Mouse (Mus musculus): ENCODE measurements around the gene Rnf141. TPM values are rescaled to one million over a fixed set of nuclear protein-coding genes. Genes with fewer than 3 reads are reported as not detected.

The Rnf141 gene
- polyA plus RNA-seq, 1 experiment = 67.0 TPM

- no peak for DNase-seq (ENCODE audit: extremely low spot score in 1 of 2, low spot score in 1 of 2)
These were observed 9.7 kb downstream of the Rnf141 start for GRCm38 (mm10) chr7:110834522-110834921.

GRCm38 (mm10) chr7:110834018-110834417 is 10.2 kb downstream of the Rnf141 start:
- no peak for DNase-seq (ENCODE audit: extremely low spot score in 1 of 2, low spot score in 1 of 2)

GRCm38 (mm10) chr7:110833024-110833423 is 11.2 kb downstream of the Rnf141 start:
- no peak for DNase-seq (ENCODE audit: extremely low spot score in 1 of 2, low spot score in 1 of 2)

- DNase-seq (ENCODE audit: extremely low spot score in 1 of 2, low spot score in 1 of 2) = no peak
These were observed 20.0 kb downstream of the Rnf141 start for GRCm38 (mm10) chr7:110823995-110824953.

- DNase-seq (ENCODE audit: extremely low spot score in 1 of 2, low spot score in 1 of 2) = no peak
These were observed 20.7 kb downstream of the Rnf141 start for GRCm38 (mm10) chr7:110823593-110823992.

- DNase-seq (ENCODE audit: extremely low spot score in 1 of 2, low spot score in 1 of 2) = no peak
These were observed 21.2 kb downstream of the Rnf141 start for GRCm38 (mm10) chr7:110823076-110823475.

GRCm38 (mm10) chr7:110822055-110822454 is 22.2 kb downstream of the Rnf141 start:
- no peak for DNase-seq (ENCODE audit: extremely low spot score in 1 of 2, low spot score in 1 of 2)

GRCm38 (mm10) chr7:110821653-110822052 is 22.6 kb downstream of the Rnf141 start:
- DNase-seq (ENCODE audit: extremely low spot score in 1 of 2, low spot score in 1 of 2) = peak in 1 of 2 experiments; percentile 73

GRCm38 (mm10) chr7:110821068-110821467 is 23.2 kb downstream of the Rnf141 start:
- DNase-seq (ENCODE audit: extremely low spot score in 1 of 2, low spot score in 1 of 2) = no peak

- no peak for DNase-seq (ENCODE audit: extremely low spot score in 1 of 2, low spot score in 1 of 2)
These were observed 25.4 kb downstream of the Rnf141 start for GRCm38 (mm10) chr7:110818787-110819350.

- no peak for DNase-seq (ENCODE audit: extremely low spot score in 1 of 2, low spot score in 1 of 2)
These were observed 26.1 kb downstream of the Rnf141 start for GRCm38 (mm10) chr7:110818206-110818605.

GRCm38 (mm10) chr7:110816037-110816436 is 28.2 kb downstream of the Rnf141 start:
- peak in 1 of 2 experiments; percentile 81 for DNase-seq (ENCODE audit: extremely low spot score in 1 of 2, low spot score in 1 of 2)

GRCm38 (mm10) chr7:110813983-110814382 is 30.3 kb downstream of the Rnf141 start:
- no peak for DNase-seq (ENCODE audit: extremely low spot score in 1 of 2, low spot score in 1 of 2)

GRCm38 (mm10) chr7:110811529-110811928 is 32.7 kb downstream of the Rnf141 start:
- peak in 1 of 2 experiments; percentile 55 for DNase-seq (ENCODE audit: extremely low spot score in 1 of 2, low spot score in 1 of 2)

GRCm38 (mm10) chr7:110810995-110811394 is 33.3 kb downstream of the Rnf141 start:
- DNase-seq (ENCODE audit: extremely low spot score in 1 of 2, low spot score in 1 of 2) = no peak

GRCm38 (mm10) chr7:110809585-110810557 is 34.4 kb downstream of the Rnf141 start:
- no peak for DNase-seq (ENCODE audit: extremely low spot score in 1 of 2, low spot score in 1 of 2)

GRCm38 (mm10) chr7:110808962-110809361 is 35.3 kb downstream of the Rnf141 start:
- DNase-seq (ENCODE audit: extremely low spot score in 1 of 2, low spot score in 1 of 2) = peak in 1 of 2 experiments; percentile 51

GRCm38 (mm10) chr7:110807460-110808030 is 36.7 kb downstream of the Rnf141 start:
- DNase-seq (ENCODE audit: extremely low spot score in 1 of 2, low spot score in 1 of 2) = no peak

- DNase-seq (ENCODE audit: extremely low spot score in 1 of 2, low spot score in 1 of 2) = peak in 1 of 2 experiments; percentile 56
These were observed 40.0 kb downstream of the Rnf141 start for GRCm38 (mm10) chr7:110804266-110804665.

- no peak for DNase-seq (ENCODE audit: extremely low spot score in 1 of 2, low spot score in 1 of 2)
These were observed 41.1 kb downstream of the Rnf141 start for GRCm38 (mm10) chr7:110803131-110803530.
